Mouse (Mus musculus): ENCODE results near the gene Cpne4.
A peak's percentile ranks its signal among the peaks of the same experiment; 100 is the strongest.

Gene Cpne4

GRCm38 (mm10) chr9:105049636-105050035 lies 502.6 kb downstream of the Cpne4 start:
- DNase-seq (ENCODE audit: low read depth): no peak

- no peak for DNase-seq (ENCODE audit: low read depth)
Observed at GRCm38 (mm10) chr9:105050257-105050656, 503.2 kb downstream of the Cpne4 start.

GRCm38 (mm10) chr9:105053147-105053557 lies 506.1 kb downstream of the Cpne4 start, which contains the start of gene Mrpl3:
Gene Mrpl3 (plus strand): TSS chr9:105053239.
- DNase-seq (ENCODE audit: low read depth): peak; percentile 92

- no peak for DNase-seq (ENCODE audit: low read depth)
Observed at GRCm38 (mm10) chr9:105053812-105054211, 506.7 kb downstream of the Cpne4 start.

- no peak for DNase-seq (ENCODE audit: low read depth)
Observed at GRCm38 (mm10) chr9:105069106-105069505, 522.0 kb downstream of the Cpne4 start.

- no peak for DNase-seq (ENCODE audit: low read depth)
Observed at GRCm38 (mm10) chr9:105072991-105073748, 526.1 kb downstream of the Cpne4 start.

- DNase-seq (ENCODE audit: low read depth): no peak
Observed at GRCm38 (mm10) chr9:105074851-105075250, 527.8 kb downstream of the Cpne4 start.

- no peak for DNase-seq (ENCODE audit: low read depth)
Observed at GRCm38 (mm10) chr9:105076756-105077424, 529.8 kb downstream of the Cpne4 start.

GRCm38 (mm10) chr9:105078460-105078859 lies 531.4 kb downstream of the Cpne4 start:
- no peak for DNase-seq (ENCODE audit: low read depth)

- DNase-seq (ENCODE audit: low read depth): no peak
Observed at GRCm38 (mm10) chr9:105080246-105080645, 533.2 kb downstream of the Cpne4 start.

Data from naive thymus-derived CD4-positive, alpha-beta T cell, adult 2 months (primary cell).